Mouse (Mus musculus): Measurements from ENCODE around the gene Mgat5. TPM values are rescaled to one million over a fixed set of nuclear protein-coding genes. Genes with fewer than 3 reads are reported as not detected.

Gene Mgat5
- polyA plus RNA-seq, 1 experiment from 2014 or later: 8.9 TPM

DNA sequence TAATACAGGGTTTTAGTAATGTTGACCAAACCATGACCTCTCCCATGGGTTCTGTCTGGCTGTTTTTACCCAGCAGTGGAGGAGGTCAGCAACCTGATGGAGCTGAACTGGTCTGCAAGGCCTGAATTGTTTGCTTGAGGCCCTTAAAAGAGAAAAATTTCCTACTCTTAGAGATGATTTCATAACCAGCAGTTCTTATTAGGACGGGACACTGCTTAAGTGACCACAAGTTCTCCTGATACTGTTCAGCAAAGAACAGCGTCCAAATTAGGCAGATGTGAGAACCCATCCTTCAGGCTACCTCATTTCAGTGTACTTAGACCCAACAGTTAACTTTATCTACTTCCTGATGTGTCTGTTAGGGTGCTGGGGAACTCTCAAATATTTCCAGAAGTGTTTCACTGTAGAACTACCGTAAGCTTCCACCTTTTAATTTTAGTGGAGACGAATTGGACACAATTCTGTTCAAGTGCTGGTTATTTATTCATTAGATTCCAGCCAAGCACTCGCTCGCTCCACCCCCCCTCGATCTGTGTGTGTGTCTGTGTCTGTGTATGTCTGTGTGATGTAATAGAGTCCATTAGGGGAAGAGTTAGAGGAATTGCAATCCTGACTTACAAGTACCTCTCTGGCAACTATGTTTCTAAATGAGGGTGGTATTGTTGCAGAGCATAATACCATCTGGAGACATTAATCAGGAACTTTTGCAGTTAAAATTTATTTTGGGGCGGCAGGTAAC lies 17.4 kb downstream of the Mgat5 start:
- Histone ChIP-seq H3K4me3 (ENCODE audit: low read depth, low read length) (no peak overlapping the region), H3K27ac (ENCODE audit: low read length) (no peak overlapping the region), H3K9ac (replicated peaks; ENCODE audit: low read depth, low read length) (no peak overlapping the region), H3K36me3 (ENCODE audit: control insufficient read depth, insufficient read depth, low read length) (no peaks in the 10 kb centered on the region), H3K9me3 (ENCODE audit: control insufficient read depth, low read depth, low read length) (no peaks in the 10 kb centered on the region), H3K4me1 (ENCODE audit: control insufficient read depth, insufficient read depth, low read length) (no peaks in the 10 kb centered on the region), H3K27me3 (ENCODE audit: control insufficient read depth, insufficient read depth, low read length) (no peaks in the 10 kb centered on the region), H3K4me2 (replicated peaks; ENCODE audit: low read depth, low read length) (no peak overlapping the region)
- WGBS: 70% methylated on average over 8 of the region's 8 CpGs
- ATAC-seq (ENCODE audit: insufficient number of reproducible peaks, insufficient read depth, low FRiP score, low read depth): no peak

DNA sequence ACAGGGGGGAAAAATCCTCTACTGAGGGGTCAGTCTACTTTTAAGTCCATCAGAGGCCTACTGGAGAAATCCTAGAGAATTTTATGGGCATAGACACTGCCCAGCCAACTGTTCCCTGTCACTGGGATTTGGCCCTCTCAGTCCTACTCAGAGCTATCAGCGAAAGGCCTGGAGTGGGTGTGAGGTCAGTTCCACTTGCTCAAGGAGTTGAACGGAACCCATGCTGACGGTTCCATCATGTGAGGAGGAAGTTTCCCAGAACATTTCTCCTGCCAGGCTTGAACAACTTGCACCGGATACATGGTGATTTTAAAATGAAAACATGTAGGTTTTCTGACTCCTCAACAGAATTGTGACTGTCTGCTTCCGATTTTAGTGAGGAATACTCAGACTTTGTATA lies 20.2 kb downstream of the Mgat5 start:
- 89% methylated on average over 5 of the region's 5 CpGs for WGBS

DNA sequence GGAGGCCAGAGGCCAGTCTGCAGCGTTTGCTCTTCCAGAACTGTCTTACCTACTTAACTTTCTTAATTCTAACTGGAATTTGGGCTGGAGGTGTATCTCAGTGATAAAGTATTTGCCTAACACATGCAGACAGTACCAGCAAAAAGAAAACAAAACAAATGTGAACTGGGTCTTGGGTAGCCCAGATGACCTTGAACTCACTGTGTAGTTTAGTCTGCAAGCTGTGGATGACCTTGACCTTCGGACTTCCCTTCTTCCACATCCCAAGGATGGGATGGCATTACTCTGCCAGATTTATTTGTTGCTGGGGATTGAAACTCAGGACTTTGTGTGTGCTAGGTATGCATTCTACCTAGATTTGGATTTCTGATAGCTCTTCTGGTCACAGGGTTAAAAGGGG lies 24.2 kb downstream of the Mgat5 start:
- no peak overlapping the region for H3K4me2 ChIP-seq (replicated peaks; ENCODE audit: low read depth, low read length)
- 86% methylated on average over 2 of the region's 2 CpGs for WGBS

More for the DNA sequence above, 20.2 kb downstream of the Mgat5 start:
- H3K9ac ChIP-seq (replicated peaks; ENCODE audit: low read depth, low read length): no peak overlapping the region
- no peaks in the 10 kb centered on the region for H3K9me3 ChIP-seq (ENCODE audit: control insufficient read depth, low read depth, low read length)
- H3K4me2 ChIP-seq (replicated peaks; ENCODE audit: low read depth, low read length): no peak overlapping the region
- no peaks in the 10 kb centered on the region for H3K4me1 ChIP-seq (ENCODE audit: control insufficient read depth, insufficient read depth, low read length)
- H3K27me3 ChIP-seq (ENCODE audit: control insufficient read depth, insufficient read depth, low read length): no peaks in the 10 kb centered on the region
- no peak overlapping the region for H3K27ac ChIP-seq (ENCODE audit: low read length)
- no peaks in the 10 kb centered on the region for H3K36me3 ChIP-seq (ENCODE audit: control insufficient read depth, insufficient read depth, low read length)
- no peak for ATAC-seq (ENCODE audit: insufficient number of reproducible peaks, insufficient read depth, low FRiP score, low read depth)
- no peak overlapping the region for H3K4me3 ChIP-seq (ENCODE audit: low read depth, low read length)

DNA sequence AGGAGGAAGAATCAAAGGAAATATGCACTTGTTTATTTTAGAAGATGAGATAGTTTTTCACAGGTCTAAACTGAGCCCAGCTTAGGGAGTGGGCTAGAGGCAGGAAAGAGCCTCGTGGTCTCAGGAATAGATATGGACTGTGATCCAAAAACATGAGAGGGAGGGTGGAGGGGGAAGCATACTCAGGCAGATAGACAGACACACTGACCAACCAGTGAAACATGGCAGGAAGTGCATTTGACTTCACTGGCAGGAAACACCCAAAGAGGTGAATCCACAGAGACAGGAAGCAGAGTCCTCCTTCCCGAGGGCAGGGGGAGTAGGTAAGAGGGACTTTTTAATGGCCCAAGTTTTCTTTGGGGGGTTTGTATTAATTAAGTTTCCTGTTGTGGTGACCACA lies 25.7 kb downstream of the Mgat5 start:
- Histone ChIP-seq H3K9ac (replicated peaks; ENCODE audit: low read depth, low read length) (no peak overlapping the region), H3K9me3 (ENCODE audit: control insufficient read depth, low read depth, low read length) (no peaks in the 10 kb centered on the region), H3K4me3 (ENCODE audit: low read depth, low read length) (no peak overlapping the region), H3K4me2 (replicated peaks; ENCODE audit: low read depth, low read length) (no peak overlapping the region), H3K4me1 (ENCODE audit: control insufficient read depth, insufficient read depth, low read length) (0 out of 2 replicates have a peak, but pooled peaks cover 3% of the 10 kb centered on the region), H3K27me3 (ENCODE audit: control insufficient read depth, insufficient read depth, low read length) (no peaks in the 10 kb centered on the region), H3K36me3 (ENCODE audit: control insufficient read depth, insufficient read depth, low read length) (no peaks in the 10 kb centered on the region), H3K27ac (ENCODE audit: low read length) (no peak overlapping the region)
- ATAC-seq (ENCODE audit: insufficient number of reproducible peaks, insufficient read depth, low FRiP score, low read depth): no peak
- 46% methylated on average over 2 of the region's 2 CpGs for WGBS

More for the DNA sequence above, 24.2 kb downstream of the Mgat5 start:
- no peaks in the 10 kb centered on the region for H3K36me3 ChIP-seq (ENCODE audit: control insufficient read depth, insufficient read depth, low read length)
- no peak overlapping the region for H3K9ac ChIP-seq (replicated peaks; ENCODE audit: low read depth, low read length)
- no peaks in the 10 kb centered on the region for H3K27me3 ChIP-seq (ENCODE audit: control insufficient read depth, insufficient read depth, low read length)
- H3K27ac ChIP-seq (ENCODE audit: low read length): no peak overlapping the region
- H3K4me3 ChIP-seq (ENCODE audit: low read depth, low read length): no peak overlapping the region
- 0 out of 2 replicates have a peak, but pooled peaks cover 3% of the 10 kb centered on the region for H3K4me1 ChIP-seq (ENCODE audit: control insufficient read depth, insufficient read depth, low read length)
- no peak for ATAC-seq (ENCODE audit: insufficient number of reproducible peaks, insufficient read depth, low FRiP score, low read depth)
- H3K9me3 ChIP-seq (ENCODE audit: control insufficient read depth, low read depth, low read length): no peaks in the 10 kb centered on the region

DNA sequence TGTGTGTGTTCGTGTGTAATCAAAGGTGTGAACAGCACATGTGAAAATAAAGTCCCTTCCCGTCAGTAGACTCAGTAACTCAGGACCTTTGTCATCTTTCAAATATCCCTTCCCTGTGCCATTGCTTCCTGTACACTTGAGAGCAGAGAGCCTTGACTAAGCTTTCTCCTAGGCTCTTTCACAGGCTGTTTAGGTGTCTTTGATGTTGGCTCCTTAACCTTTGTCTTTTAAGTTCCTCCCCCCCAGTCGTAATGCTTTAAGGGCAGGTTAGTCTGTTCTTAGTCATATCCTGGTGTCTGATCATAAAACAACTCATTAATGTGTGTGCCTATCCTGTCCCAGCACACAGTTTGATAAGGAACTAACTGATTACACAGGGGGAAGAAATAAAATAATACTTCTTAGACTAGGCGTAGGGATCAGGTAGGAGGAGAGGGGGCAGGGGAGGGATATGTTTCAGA lies 28.4 kb downstream of the Mgat5 start:
- H3K9me3 ChIP-seq (ENCODE audit: control insufficient read depth, low read depth, low read length): no peaks in the 10 kb centered on the region
- no peak for ATAC-seq (ENCODE audit: insufficient number of reproducible peaks, insufficient read depth, low FRiP score, low read depth)
- H3K27ac ChIP-seq (ENCODE audit: low read length): no peak overlapping the region
- no peaks in the 10 kb centered on the region for H3K27me3 ChIP-seq (ENCODE audit: control insufficient read depth, insufficient read depth, low read length)
- H3K4me2 ChIP-seq (replicated peaks; ENCODE audit: low read depth, low read length): no peak overlapping the region
- no peak overlapping the region for H3K4me3 ChIP-seq (ENCODE audit: low read depth, low read length)
- 59% methylated on average over 4 of the region's 4 CpGs for WGBS
- 0 out of 2 replicates have a peak, but pooled peaks cover 3% of the 10 kb centered on the region for H3K4me1 ChIP-seq (ENCODE audit: control insufficient read depth, insufficient read depth, low read length)
- H3K36me3 ChIP-seq (ENCODE audit: control insufficient read depth, insufficient read depth, low read length): no peaks in the 10 kb centered on the region
- H3K9ac ChIP-seq (replicated peaks; ENCODE audit: low read depth, low read length): no peak overlapping the region

DNA sequence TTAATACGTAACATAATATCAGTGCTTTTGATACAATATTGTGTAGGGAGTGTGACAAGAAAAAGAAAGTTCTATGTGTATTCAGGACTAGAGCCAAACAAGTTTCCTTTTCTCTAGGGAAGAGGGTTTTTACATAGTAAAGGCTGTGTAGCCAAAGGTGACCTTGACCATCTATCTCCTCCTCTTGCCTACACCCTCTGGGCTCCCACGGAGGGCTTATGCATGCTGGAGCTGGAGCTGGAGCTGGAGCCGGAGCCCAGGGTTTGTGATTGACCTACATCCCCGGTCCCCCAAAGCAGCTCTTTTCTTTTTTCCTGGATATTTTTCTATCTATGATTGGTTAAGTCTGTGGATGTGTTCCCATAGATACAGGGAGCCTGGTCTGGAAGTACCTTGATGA lies 30.3 kb downstream of the Mgat5 start:
- Histone ChIP-seq H3K4me3 (ENCODE audit: low read depth, low read length) (no peak overlapping the region), H3K27me3 (ENCODE audit: control insufficient read depth, insufficient read depth, low read length) (no peaks in the 10 kb centered on the region), H3K9me3 (ENCODE audit: control insufficient read depth, low read depth, low read length) (no peaks in the 10 kb centered on the region), H3K4me1 (ENCODE audit: control insufficient read depth, insufficient read depth, low read length) (peaks cover 3% of the 10 kb centered on the region; the same call in 1 of the 2 replicates), H3K36me3 (ENCODE audit: control insufficient read depth, insufficient read depth, low read length) (no peaks in the 10 kb centered on the region), H3K27ac (ENCODE audit: low read length) (no peak overlapping the region), H3K4me2 (replicated peaks; ENCODE audit: low read depth, low read length) (no peak overlapping the region), H3K9ac (replicated peaks; ENCODE audit: low read depth, low read length) (no peak overlapping the region)
- ATAC-seq (ENCODE audit: insufficient number of reproducible peaks, insufficient read depth, low FRiP score, low read depth): no peak
- 71% methylated on average over 4 of the region's 4 CpGs for WGBS

DNA sequence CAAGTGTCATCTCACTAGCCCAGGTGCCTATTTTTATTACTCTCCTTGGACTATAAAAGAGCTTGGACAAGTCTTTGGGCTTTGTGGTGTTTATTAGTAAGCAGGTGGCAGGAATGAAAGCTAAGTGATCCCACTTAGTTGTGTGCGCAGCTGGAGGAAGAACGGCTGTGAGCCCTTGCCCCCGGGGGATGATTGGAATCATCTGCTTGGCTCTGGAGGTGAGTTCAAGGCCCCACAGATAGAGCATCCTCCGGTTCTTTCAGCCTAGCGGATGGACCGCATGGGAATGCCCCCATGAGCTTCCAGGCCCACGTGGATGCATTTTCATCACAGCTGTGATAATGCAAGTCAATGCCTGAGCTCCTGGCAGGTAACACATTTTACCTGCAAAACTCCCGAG lies 31.6 kb downstream of the Mgat5 start:
- H3K27ac ChIP-seq (ENCODE audit: low read length): no peak overlapping the region
- H3K9ac ChIP-seq (replicated peaks; ENCODE audit: low read depth, low read length): no peak overlapping the region
- H3K27me3 ChIP-seq (ENCODE audit: control insufficient read depth, insufficient read depth, low read length): no peaks in the 10 kb centered on the region
- no peaks in the 10 kb centered on the region for H3K36me3 ChIP-seq (ENCODE audit: control insufficient read depth, insufficient read depth, low read length)
- ATAC-seq (ENCODE audit: insufficient number of reproducible peaks, insufficient read depth, low FRiP score, low read depth): no peak
- H3K4me2 ChIP-seq (replicated peaks; ENCODE audit: low read depth, low read length): no peak overlapping the region
- 78% methylated on average over 8 of the region's 8 CpGs for WGBS
- no peaks in the 10 kb centered on the region for H3K9me3 ChIP-seq (ENCODE audit: control insufficient read depth, low read depth, low read length)
- no peak overlapping the region for H3K4me3 ChIP-seq (ENCODE audit: low read depth, low read length)
- H3K4me1 ChIP-seq (ENCODE audit: control insufficient read depth, insufficient read depth, low read length): peaks cover 3% of the 10 kb centered on the region; the same call in 1 of the 2 replicates

DNA sequence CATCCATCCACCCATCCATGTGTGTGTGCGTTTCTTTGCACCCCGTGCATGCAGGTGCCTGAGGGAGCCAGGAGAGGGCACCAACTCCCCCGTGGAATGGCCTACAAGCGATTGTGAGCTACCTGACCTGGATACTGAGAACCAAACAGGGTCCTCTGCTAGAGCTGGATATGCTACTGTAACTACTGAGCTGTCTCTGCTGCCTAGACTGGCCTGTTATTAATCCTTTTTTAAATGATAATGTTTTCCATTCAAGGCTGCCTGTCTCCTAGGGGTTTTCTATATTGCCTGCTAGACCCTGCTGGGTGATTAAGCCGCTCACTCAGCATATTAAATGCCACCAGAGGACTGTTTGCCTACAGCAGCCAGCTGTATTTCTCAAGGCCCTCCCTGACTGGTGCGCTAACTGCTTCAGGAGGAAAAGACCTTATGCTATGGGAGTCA lies 34.1 kb downstream of the Mgat5 start:
- Histone ChIP-seq H3K9me3 (ENCODE audit: control insufficient read depth, low read depth, low read length) (no peaks in the 10 kb centered on the region), H3K4me3 (ENCODE audit: low read depth, low read length) (no peak overlapping the region), H3K4me1 (ENCODE audit: control insufficient read depth, insufficient read depth, low read length) (peaks cover 4% of the 10 kb centered on the region), H3K36me3 (ENCODE audit: control insufficient read depth, insufficient read depth, low read length) (no peaks in the 10 kb centered on the region), H3K27me3 (ENCODE audit: control insufficient read depth, insufficient read depth, low read length) (no peaks in the 10 kb centered on the region), H3K9ac (replicated peaks; ENCODE audit: low read depth, low read length) (no peak overlapping the region), H3K27ac (ENCODE audit: low read length) (no peak overlapping the region), H3K4me2 (replicated peaks; ENCODE audit: low read depth, low read length) (no peak overlapping the region)
- 59% methylated on average over 6 of the region's 6 CpGs for WGBS
- ATAC-seq (ENCODE audit: insufficient number of reproducible peaks, insufficient read depth, low FRiP score, low read depth): no peak

All from stomach, embryonic 14.5 days (tissue).